Mouse (Mus musculus): Measurements from ENCODE around the gene Mansc1.

Gene Mansc1

GRCm38 (mm10) chr6:134601130-134601529, 31.2 kb downstream of the Mansc1 start:
- no peak for DNase-seq (ENCODE audit: low spot score in 2 of 2)

GRCm38 (mm10) chr6:134599239-134599638, 33.0 kb downstream of the Mansc1 start:
- DNase-seq (ENCODE audit: low spot score in 2 of 2), result no peak

DNA sequence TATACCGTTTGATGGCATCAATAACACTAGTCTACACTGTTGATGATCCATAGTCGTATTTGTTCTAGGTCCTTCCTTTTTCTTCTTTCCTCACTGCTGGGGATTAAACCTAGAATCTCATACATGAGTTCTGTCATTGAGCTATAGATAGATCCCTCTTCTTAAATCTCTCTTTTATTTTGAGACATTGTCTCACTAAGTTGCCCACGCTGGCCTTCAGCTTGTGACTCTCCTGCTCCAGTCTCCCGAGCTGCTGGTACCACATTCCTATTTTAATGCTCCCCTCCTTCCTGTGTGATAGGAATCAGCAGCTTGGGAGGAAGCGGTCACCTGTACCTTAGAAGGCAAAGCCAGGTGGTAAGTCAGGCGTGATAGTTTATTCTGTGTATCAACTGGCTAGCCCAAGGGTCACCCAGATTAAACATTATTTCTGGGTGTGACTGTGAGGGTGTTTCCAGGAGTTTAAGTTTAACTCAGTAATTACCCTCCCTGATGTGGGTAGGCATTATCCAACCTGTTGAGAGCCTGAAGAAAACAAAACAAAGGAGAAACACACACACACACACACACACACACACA, 34.5 kb downstream of the Mansc1 start:
- no peak for DNase-seq (ENCODE audit: low spot score in 2 of 2)

DNA sequence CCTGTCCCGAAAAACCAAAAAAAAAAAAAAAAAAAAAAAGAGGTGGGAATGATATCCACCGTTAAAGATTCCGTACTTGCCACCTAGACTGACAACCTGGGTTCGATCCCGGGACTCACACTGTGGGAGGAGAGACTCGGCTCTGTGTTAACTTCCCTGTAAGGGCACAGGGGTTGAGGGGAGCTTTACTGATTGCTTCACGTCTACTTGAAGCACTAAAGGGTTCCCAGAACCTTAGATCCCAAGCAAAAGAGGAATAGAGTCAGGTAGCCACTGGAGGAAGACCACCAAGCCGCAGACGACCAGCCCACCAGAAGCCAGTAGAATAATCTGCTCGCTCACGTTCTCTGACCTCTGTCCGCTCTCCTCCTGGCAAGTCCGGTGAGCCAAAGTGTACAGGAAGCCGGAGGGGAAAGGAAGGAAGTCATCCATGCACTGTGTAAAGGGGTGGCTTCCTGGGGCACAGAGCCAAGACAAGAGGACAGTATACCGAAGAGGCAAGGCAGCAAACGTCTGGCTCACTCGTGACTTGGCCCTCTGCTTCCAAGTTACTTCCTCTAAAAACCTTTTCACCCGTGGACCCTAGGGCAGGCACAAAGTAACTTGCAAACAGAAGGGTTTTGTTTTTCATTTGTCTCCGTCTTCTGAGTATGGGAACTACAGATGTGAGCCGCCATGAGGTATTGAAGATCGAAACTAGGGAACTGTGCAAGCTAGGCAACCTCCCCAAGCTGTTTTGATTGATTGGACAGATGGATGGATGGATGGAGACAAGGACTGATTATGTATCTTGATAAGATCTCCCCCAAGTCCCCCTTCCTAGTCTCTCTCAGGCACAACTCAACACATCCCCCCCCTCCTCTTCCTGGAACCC, 37.5 kb downstream of the Mansc1 start:
- DNase-seq (ENCODE audit: low spot score in 2 of 2), result peak in 1 of 2 experiments; percentile 4

DNA sequence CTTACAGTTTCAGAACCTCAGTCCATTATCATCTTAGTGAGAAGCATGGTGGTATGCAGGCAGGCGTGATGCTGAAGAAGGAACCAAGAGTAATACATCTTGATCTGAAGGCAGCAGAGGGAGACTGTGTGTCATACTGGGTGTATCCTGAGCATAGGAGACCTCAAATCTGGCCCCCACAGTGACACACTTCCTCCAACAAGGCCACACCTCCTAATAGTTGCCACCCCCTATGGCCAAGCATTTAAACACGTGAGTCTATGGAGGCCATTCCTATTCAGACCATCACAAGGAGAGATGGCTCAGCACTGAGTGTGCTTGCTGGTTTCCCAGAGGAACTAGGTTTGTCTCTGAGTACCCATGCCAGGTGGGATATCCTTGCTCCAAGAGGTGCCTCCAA, 40.7 kb downstream of the Mansc1 start:
- no peak for DNase-seq (ENCODE audit: low spot score in 2 of 2)

- no peak for DNase-seq (ENCODE audit: low spot score in 2 of 2)
Observed at GRCm38 (mm10) chr6:134586241-134586640, 46.0 kb downstream of the Mansc1 start.

GRCm38 (mm10) chr6:134584616-134585015, 47.7 kb downstream of the Mansc1 start:
- DNase-seq (ENCODE audit: low spot score in 2 of 2), result no peak

GRCm38 (mm10) chr6:134582110-134582509, 50.2 kb downstream of the Mansc1 start:
- no peak for DNase-seq (ENCODE audit: low spot score in 2 of 2)

- DNase-seq (ENCODE audit: low spot score in 2 of 2), result no peak
Observed at GRCm38 (mm10) chr6:134579506-134579905, 52.8 kb downstream of the Mansc1 start.

- DNase-seq (ENCODE audit: low spot score in 2 of 2), result no peak
Observed at GRCm38 (mm10) chr6:134578039-134578438, 54.2 kb downstream of the Mansc1 start.

DNA sequence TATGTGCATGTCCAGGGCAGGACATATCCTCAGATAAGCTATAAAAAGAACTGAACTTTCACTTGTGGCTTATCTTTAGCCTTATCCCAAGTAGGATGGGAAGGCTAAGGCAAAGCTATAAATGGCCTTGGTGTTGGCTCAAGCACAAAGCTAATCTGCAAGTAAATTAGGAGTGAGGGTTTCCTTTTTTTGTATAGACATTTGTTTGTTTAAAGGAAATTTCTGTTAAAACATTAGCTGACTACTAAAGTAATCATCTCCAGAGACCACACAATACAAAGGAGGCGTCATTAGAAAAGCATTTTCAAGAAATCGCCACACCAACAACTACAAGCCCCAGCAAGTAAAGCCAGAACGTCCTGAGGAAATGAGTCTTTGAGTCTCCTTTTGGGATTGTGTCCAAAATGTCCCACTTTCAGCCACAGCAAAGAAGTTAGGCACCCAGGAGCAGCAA, 57.0 kb downstream of the Mansc1 start:
- no peak for DNase-seq (ENCODE audit: low spot score in 2 of 2)

DNA sequence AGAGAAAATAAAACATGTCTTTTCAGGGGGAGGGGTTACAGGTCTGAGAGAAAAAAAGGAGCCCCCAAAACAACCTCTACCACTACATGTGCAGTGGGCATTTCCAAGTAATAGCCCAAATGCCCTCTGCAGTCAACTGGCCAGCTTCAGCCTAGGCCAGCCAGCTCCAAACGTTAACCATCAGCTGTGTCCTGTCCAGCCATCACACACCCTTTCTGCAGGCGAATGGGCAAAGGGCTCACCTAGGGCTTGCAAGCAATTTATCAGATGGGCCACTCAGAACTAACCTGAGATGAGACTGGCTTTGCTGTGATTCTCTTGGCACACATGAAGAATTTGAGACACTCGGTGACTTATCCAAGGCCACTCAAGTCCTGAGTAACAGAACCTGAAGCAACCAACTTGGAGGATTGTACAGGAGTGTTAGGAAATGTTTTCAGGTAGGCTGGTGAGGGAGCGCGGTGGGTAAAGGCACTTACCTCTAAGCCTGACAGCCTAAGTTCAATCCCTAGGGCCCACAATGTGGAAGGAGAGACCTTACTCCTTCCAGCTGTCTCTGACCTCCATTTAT, 64.2 kb downstream of the Mansc1 start:
- DNase-seq (ENCODE audit: low spot score in 2 of 2), result no peak

GRCm38 (mm10) chr6:134566818-134567485, 65.3 kb downstream of the Mansc1 start, which contains the start of gene Lrp6:
TSS of gene Lrp6 (minus strand) at chr6:134566965.
- DNase-seq (ENCODE audit: low spot score in 2 of 2), result peak; percentile 74 to 83

GRCm38 (mm10) chr6:134566248-134566817, 66.0 kb downstream of the Mansc1 start:
- DNase-seq (ENCODE audit: low spot score in 2 of 2), result no peak

GRCm38 (mm10) chr6:134565606-134566247, 66.6 kb downstream of the Mansc1 start:
- DNase-seq (ENCODE audit: low spot score in 2 of 2), result no peak

GRCm38 (mm10) chr6:134564539-134564938, 67.7 kb downstream of the Mansc1 start:
- DNase-seq (ENCODE audit: low spot score in 2 of 2), result no peak

DNA sequence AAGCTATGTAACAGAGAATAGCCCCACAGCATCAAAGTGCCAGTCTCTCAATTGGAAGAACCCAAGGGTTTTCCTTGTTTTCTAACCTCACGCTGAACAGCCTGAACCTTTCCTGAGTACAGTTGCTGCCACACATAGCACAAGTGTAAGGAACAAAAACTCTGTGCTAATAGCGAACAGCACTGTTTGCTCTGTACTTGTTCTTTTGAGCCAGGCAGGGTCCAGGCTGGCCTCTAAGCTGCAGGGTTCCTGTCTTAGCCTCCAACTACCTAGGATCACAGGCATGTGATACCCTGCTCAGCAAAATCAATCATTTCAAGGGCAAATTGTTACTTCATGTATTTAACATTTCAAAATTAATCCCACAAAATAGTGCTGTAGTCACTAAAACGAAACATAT, 72.7 kb downstream of the Mansc1 start:
- DNase-seq (ENCODE audit: low spot score in 2 of 2), result no peak
